Mouse (Mus musculus): Measurements from ENCODE around the gene Gna13. TPM values are rescaled to one million over a fixed set of nuclear protein-coding genes. Genes with fewer than 3 reads are reported as not detected.
A peak's percentile ranks its signal among the peaks of the same experiment; 100 is the strongest.

Gene Gna13
- total and polyA plus RNA-seq, 3 experiments = 51.0 to 102 (median 56.6) TPM

DNA sequence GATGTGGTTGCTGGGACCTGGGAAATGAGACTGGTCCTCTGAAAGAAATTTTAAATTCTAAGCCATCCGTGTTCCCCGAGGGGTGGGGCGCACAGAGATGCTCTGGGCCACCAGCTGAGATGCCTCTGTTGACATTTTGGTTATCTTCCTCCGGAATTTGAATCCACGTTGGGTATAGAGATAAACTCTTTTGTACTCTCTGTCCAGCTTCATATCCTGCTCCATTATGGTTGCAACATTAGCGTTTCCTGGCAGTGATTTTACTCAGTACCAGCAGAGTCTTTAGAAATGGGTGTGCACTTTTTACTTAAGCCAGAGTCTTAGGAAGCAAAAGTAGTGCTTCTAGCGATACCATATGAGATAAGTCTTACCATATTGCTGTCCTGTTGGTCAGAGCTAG lies 15.4 kb downstream of the Gna13 start:
- Histone ChIP-seq H3K79me2 (ENCODE audit: control insufficient read depth, insufficient read depth, low read length, poor library complexity) (peaks cover 61% of the 10 kb centered on the region), H3K9ac (ENCODE audit: control insufficient read depth, low read depth, low read length, poor library complexity, severe bottlenecking) (no peak overlapping the region), H3K36me3 (ENCODE audit: control insufficient read depth in 1 of 2, insufficient read depth in 2 of 2, low read length in 2 of 2) (peaks cover 2 to 53% of the 10 kb centered on the region in 2 experiments), H3K9me3 (replicated peaks; ENCODE audit: insufficient read depth, low read length) (no peaks in the 10 kb centered on the region), H3K27ac (ENCODE audit: control insufficient read depth, low read depth, low read length) (no peak overlapping the region), H3K4me3 (ENCODE audit: control insufficient read depth in 1 of 2, insufficient read depth in 1 of 2, low read depth in 2 of 2, low read length in 2 of 2) (no peak overlapping the region), H3K27me3 (ENCODE audit: control insufficient read depth in 1 of 2, insufficient read depth in 2 of 2, low read length in 2 of 2) (no peaks in the 10 kb centered on the region), H3K4me1 (ENCODE audit: control insufficient read depth in 1 of 2, insufficient read depth in 2 of 2, low read length in 2 of 2) (peaks cover 32 to 39% of the 10 kb centered on the region in 2 experiments)
- no peak for DNase-seq (ENCODE audit: low read depth, low spot score)
- no peak for TF ChIP-seq POLR2A (IDR thresholded peaks at IDR 0.05; ENCODE audit: control insufficient read depth in 1 of 2, insufficient read depth in 1 of 2, low read depth in 1 of 2, low read length in 2 of 2, poor library complexity in 1 of 2)
- no peak for TF ChIP-seq HCFC1 (IDR thresholded peaks at IDR 0.05; ENCODE audit: low read depth, low read length)
- TF ChIP-seq MAX (IDR thresholded peaks at IDR 0.05; ENCODE audit: low read length) = no peak
- TF ChIP-seq E2F4 (IDR thresholded peaks at IDR 0.05; ENCODE audit: borderline replicate concordance, low read depth, low read length) = no peak
- TF ChIP-seq POLR2AphosphoS5 (IDR thresholded peaks at IDR 0.05; ENCODE audit: borderline replicate concordance, low read depth, low read length) = no peak
- TF ChIP-seq ETS1 (IDR thresholded peaks at IDR 0.05; ENCODE audit: low read depth, low read length) = no peak
- TF ChIP-seq NRF1 (IDR thresholded peaks at IDR 0.05; ENCODE audit: insufficient read depth, low read depth, low read length, poor library complexity, severe bottlenecking) = no peak
- TF ChIP-seq SMC3 (IDR thresholded peaks at IDR 0.05; ENCODE audit: low read depth, low read length) = no peak
- no peak for TF ChIP-seq RCOR1 (IDR thresholded peaks at IDR 0.05; ENCODE audit: low read depth, low read length)
- TF ChIP-seq USF2 (IDR thresholded peaks at IDR 0.05; ENCODE audit: borderline replicate concordance in 1 of 2, insufficient read depth in 1 of 2, low read depth in 1 of 2, low read length in 2 of 2) = no peak

DNA sequence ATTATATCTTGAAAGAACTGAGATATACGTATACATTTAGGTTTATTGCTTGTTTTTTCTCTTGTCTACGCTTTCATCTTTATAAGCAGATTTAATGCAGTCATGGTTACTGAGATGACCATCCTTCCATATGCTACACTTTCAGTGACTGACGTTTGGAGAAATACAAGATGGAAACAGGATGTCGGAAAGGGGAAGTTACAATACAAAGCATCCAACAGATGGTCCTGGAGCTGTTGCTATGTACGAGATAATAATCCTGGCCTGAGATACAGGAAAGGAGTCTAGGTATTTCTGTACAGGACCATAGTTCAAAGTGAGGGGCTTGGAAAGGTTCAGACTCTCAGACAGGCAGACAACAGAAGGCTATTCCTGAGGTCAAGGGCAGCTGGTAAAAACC lies 18.0 kb downstream of the Gna13 start:
- TF ChIP-seq UBTF (IDR thresholded peaks at IDR 0.05; ENCODE audit: borderline replicate concordance, insufficient read depth, low read depth, low read length) = no peak
- TF ChIP-seq JUND (IDR thresholded peaks at IDR 0.05; ENCODE audit: low read depth, low read length) = no peak
- no peak for TF ChIP-seq CHD1 (IDR thresholded peaks at IDR 0.05; ENCODE audit: low read depth, low read length)
- TF ChIP-seq CTCF (IDR thresholded peaks at IDR 0.05 in 2 of 3, conservative IDR thresholded peaks at IDR 0.05 in 1 of 3; ENCODE audit: control insufficient read depth in 1 of 3, insufficient read depth in 1 of 3, low read depth in 2 of 3, low read length in 3 of 3, poor library complexity in 1 of 3, severe bottlenecking in 1 of 3) = no peak
- TF ChIP-seq EP300 (IDR thresholded peaks at IDR 0.05; ENCODE audit: low read depth in 1 of 2, low read length in 2 of 2) = peak; percentile 55 to 77
- TF ChIP-seq SIN3A (IDR thresholded peaks at IDR 0.05; ENCODE audit: low read length) = peak; percentile 53; the same call in 1 of the 2 replicates
- TF ChIP-seq TAL1 (IDR thresholded peaks at IDR 0.05; ENCODE audit: low read length) = peak; percentile 51
- no peak for TF ChIP-seq NELFE (IDR thresholded peaks at IDR 0.05; ENCODE audit: low read depth, low read length)
- TF ChIP-seq RCOR1 (IDR thresholded peaks at IDR 0.05; ENCODE audit: low read depth, low read length) = peak; percentile 73; the same call in 1 of the 2 replicates
- no peak for TF ChIP-seq SMC3 (IDR thresholded peaks at IDR 0.05; ENCODE audit: low read depth, low read length)
- TF ChIP-seq GATA1 (IDR thresholded peaks at IDR 0.05; ENCODE audit: low read depth, low read length) = peak; percentile 69
- TF ChIP-seq TCF12 (IDR thresholded peaks at IDR 0.05; ENCODE audit: low read depth, low read length) = peak; percentile 42; the same call in 1 of the 2 replicates
- TF ChIP-seq ETS1 (IDR thresholded peaks at IDR 0.05; ENCODE audit: low read depth, low read length) = peak; percentile 76
- Histone ChIP-seq H3K79me2 (ENCODE audit: control insufficient read depth, insufficient read depth, low read length, poor library complexity) (peaks cover 65% of the 10 kb centered on the region), H3K27me3 (ENCODE audit: control insufficient read depth in 1 of 2, insufficient read depth in 2 of 2, low read length in 2 of 2) (no peaks in the 10 kb centered on the region), H3K27ac (ENCODE audit: control insufficient read depth, low read depth, low read length) (no peak overlapping the region), H3K4me3 (ENCODE audit: control insufficient read depth in 1 of 2, insufficient read depth in 1 of 2, low read depth in 2 of 2, low read length in 2 of 2) (no peak overlapping the region), H3K4me1 (ENCODE audit: control insufficient read depth in 1 of 2, insufficient read depth in 2 of 2, low read length in 2 of 2) (peaks cover 26 to 36% of the 10 kb centered on the region in 2 experiments), H3K36me3 (ENCODE audit: control insufficient read depth in 1 of 2, insufficient read depth in 2 of 2, low read length in 2 of 2) (peaks cover 0 to 45% of the 10 kb centered on the region in 2 experiments; a peak in 3 of 4 replicates), H3K9ac (ENCODE audit: control insufficient read depth, low read depth, low read length, poor library complexity, severe bottlenecking) (no peak overlapping the region), H3K9me3 (replicated peaks; ENCODE audit: insufficient read depth, low read length) (no peaks in the 10 kb centered on the region)
- peak; percentile 88 for DNase-seq (ENCODE audit: low read depth, low spot score)

All from MEL (cell line).